Mouse (Mus musculus) spleen, embryonic (tissue): ENCODE data around the gene Ikzf3.

Experiments
- CTCF ChIA-PET: fragments of 350-600 bp; sonication (Branson Sonifier 250); formaldehyde crosslinking; loops from one replicate; lab custom pipeline; 2022; lab: Charles Lee

The Ikzf3 gene

DNA sequence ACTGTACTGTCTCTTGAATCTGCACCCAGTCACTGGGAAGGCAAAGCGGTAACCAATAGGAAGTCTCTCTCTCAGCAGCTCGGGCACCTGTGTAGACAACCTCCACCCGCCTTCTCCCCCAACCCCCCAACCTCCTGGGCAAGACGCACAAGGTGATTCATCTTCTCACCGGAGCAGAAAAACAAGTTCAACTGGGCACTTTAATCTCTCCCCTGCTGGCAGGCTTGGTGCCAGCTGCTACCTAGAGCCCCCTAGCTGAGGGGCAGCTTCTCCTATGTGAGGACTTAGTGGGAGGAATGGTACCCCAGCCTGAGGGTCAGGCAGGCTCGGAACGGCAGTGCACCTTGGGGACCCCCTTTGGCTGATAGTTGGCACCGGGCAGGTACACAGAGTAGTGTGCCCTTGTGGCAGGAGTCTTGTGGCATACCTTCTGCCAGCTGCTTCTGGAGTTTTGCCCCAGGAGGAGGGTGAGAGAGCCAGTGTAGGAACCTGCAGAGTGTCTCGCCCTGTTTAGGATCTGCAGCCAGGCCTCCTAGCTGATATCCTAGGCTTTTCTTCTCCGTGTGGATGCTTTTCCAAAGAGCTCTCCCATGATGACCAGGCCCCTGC lies 126.8 kb downstream of the Ikzf3 start:
- CTCF ChIA-PET, result no interaction called here

DNA sequence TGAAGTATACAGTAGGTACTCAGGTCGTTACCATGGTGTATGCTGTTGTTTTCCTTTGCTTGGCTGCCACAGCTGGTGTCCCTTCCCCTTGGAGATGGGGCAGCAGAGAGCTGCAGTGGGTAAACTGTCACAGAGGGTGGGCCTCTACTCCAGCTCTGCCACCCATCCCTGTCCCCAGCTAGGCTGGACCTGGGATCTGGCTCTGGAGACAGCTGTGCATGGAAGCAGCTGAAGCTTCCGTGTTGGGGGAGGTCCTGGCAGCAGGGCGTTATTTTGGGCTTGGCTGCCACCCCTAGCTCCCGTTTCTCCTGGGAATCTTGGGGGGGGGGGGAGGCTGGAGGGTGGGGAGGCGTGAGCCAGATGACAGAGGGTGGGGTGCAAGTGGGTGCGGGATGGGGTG lies 127.6 kb downstream of the Ikzf3 start:
- CTCF ChIA-PET, result no interaction called here

DNA sequence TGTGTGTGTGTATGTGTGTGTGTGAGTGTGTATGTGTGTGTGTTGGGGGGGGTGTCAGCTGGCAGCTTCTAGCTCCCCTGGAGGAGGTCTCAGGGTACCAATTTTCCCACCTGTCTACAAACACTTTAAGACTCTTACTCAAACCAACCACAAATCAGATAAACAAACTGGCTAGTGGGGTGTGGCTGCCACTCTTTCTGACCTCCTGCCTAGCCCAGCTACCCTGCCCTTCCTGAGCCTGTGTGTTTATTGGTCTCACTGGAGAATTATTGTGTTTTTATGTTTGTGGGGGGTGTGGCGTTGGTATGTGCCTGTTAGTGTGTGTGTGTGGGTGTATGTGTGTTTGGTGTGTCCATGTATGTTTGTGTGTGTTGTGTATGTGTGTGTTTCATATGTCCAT lies 128.8 kb downstream of the Ikzf3 start:
- CTCF ChIA-PET, result interaction anchor here (0.6 kb wide), 1 partner anchor 16 kb away, joined by 5 read pairs; no protein-coding TSS in a partner anchor
